ENCODE assay signal across 9 mouse cellular contexts in genomic region chr11:98945605-98945977, GRCm38 (mm10). TPM values are rescaled to one million over a fixed set of nuclear protein-coding genes. Genes with fewer than 3 reads are reported as not detected.
A peak's percentile ranks its signal among the peaks of the same experiment; 100 is the strongest.
DNase-seq lines count a peak whose midpoint lies in the region; ATAC-seq lines count a peak whose summit lies in the region.
"Had no signal": no experiment of that assay in that cellular context is flagged by ENCODE, and none has a peak within 500 bp of the region (broad histone marks: within the 10 kb centered on the region; RNA-seq: fewer than 3 reads in every experiment).

No protein-coding gene starts in this region.

- H3K36me3 ChIP-seq in intestine, embryonic 14.5 days (ENCODE audit: control insufficient read depth, insufficient read depth, low read length): peaks cover 4% of the 10 kb centered on the region; the same call in 1 of the 2 replicates
- H3K36me3 ChIP-seq in intestine, embryonic 15.5 days: peaks cover 4% of the 10 kb centered on the region; the same call in 1 of the 2 replicates
- H3K36me3 ChIP-seq in intestine, embryonic 16.5 days (ENCODE audit: control insufficient read depth, insufficient read depth, low read length): peaks cover 4% of the 10 kb centered on the region; the same call in 1 of the 2 replicates
- no peaks in the 10 kb centered on the region for H3K36me3 ChIP-seq in liver, embryonic 15.5 days (replicated peaks)

- intact Hi-C loops in gastrocnemius, postnatal 36 days (cut with DNase I): no loop called here

- no peak overlapping the region for H3K9ac ChIP-seq in intestine, embryonic 14.5 days (ENCODE audit: low read length)
- H3K9ac ChIP-seq in intestine, embryonic 15.5 days: no peak overlapping the region
- H3K9ac ChIP-seq in intestine, embryonic 16.5 days (ENCODE audit: low read depth, low read length): 0 out of 2 replicates have a peak overlapping the region, but pooled peaks have one; percentile 25
- H3K9ac ChIP-seq in liver, embryonic 15.5 days: no peak overlapping the region

- no peak overlapping the region for H3K4me2 ChIP-seq in intestine, embryonic 14.5 days (ENCODE audit: low read length)
- H3K4me2 ChIP-seq in intestine, embryonic 15.5 days (replicated peaks): no peak overlapping the region
- no peak overlapping the region for H3K4me2 ChIP-seq in intestine, embryonic 16.5 days (ENCODE audit: low read depth, low read length)
- H3K4me2 ChIP-seq in liver, embryonic 15.5 days: no peak overlapping the region

- no peak overlapping the region for H3K4me3 ChIP-seq in intestine, embryonic 14.5 days (ENCODE audit: low read depth, low read length)
- no peak overlapping the region for H3K4me3 ChIP-seq in intestine, embryonic 15.5 days (replicated peaks)
- H3K4me3 ChIP-seq in intestine, embryonic 16.5 days (ENCODE audit: low read length): no peak overlapping the region
- H3K4me3 ChIP-seq in liver, embryonic 15.5 days (replicated peaks): no peak overlapping the region

- peaks cover 66% of the 10 kb centered on the region for H3K4me1 ChIP-seq in intestine, embryonic 14.5 days (replicated peaks; ENCODE audit: control insufficient read depth, insufficient read depth, low read length)
- peaks cover 82% of the 10 kb centered on the region for H3K4me1 ChIP-seq in intestine, embryonic 15.5 days (replicated peaks)
- H3K4me1 ChIP-seq in intestine, embryonic 16.5 days (ENCODE audit: control insufficient read depth, insufficient read depth, low read length): peaks cover 81% of the 10 kb centered on the region
- H3K4me1 ChIP-seq in liver, embryonic 15.5 days (replicated peaks): peaks cover 95% of the 10 kb centered on the region

- peak overlapping the region; percentile 93; the same call in 1 of the 2 replicates for H3K27ac ChIP-seq in intestine, embryonic 14.5 days (ENCODE audit: low read depth)
- H3K27ac ChIP-seq in intestine, embryonic 15.5 days: no peak overlapping the region
- H3K27ac ChIP-seq in intestine, embryonic 16.5 days (ENCODE audit: low read length): no peak overlapping the region
- peak overlapping the region; percentile 65 for H3K27ac ChIP-seq in liver, embryonic 15.5 days (replicated peaks)

- H3K27me3 ChIP-seq in intestine, embryonic 14.5 days (replicated peaks; ENCODE audit: control insufficient read depth, insufficient read depth, low read length): no peaks in the 10 kb centered on the region
- H3K27me3 ChIP-seq in intestine, embryonic 15.5 days (replicated peaks): no peaks in the 10 kb centered on the region
- H3K27me3 ChIP-seq in intestine, embryonic 16.5 days (replicated peaks; ENCODE audit: control insufficient read depth, insufficient read depth, low read length): no peaks in the 10 kb centered on the region
- H3K27me3 ChIP-seq in liver, embryonic 15.5 days: peaks cover 5% of the 10 kb centered on the region

- 42% methylated on average over 3 of the region's 3 CpGs for WGBS in intestine, embryonic 14.5 days
- 55% methylated on average over 3 of the region's 3 CpGs for WGBS in intestine, embryonic 15.5 days
- WGBS in intestine, embryonic 16.5 days: 47% methylated on average over 3 of the region's 3 CpGs
- WGBS in liver, embryonic 15.5 days (ENCODE audit: insufficient replicate concordance): 66% methylated on average over 3 of the region's 3 CpGs

- ATAC-seq in intestine, embryonic 14.5 days (replicated peaks; ENCODE audit: low FRiP score, low TSS enrichment, low read depth): no peak
- no peak for ATAC-seq in intestine, embryonic 15.5 days
- ATAC-seq in intestine, embryonic 16.5 days: no peak
- ATAC-seq in liver, embryonic 15.5 days (ENCODE audit: insufficient read depth): no peak

- no peak for DNase-seq in intestine, embryonic 14.5 days (ENCODE audit: low spot score)
- DNase-seq in adrenal gland, postnatal 25 days: peak; percentile 80
- no peak for DNase-seq in cerebellum, postnatal 36 days
- no peak for DNase-seq in frontal cortex, postnatal 25 days (ENCODE audit: low spot score in 2 of 2)
- DNase-seq in gastrocnemius, postnatal 36 days: no peak
- DNase-seq: cerebellum, adult 2 months had no signal

- no peaks in the 10 kb centered on the region for H3K9me3 ChIP-seq in intestine, embryonic 14.5 days (ENCODE audit: control insufficient read depth, low read length)
- H3K9me3 ChIP-seq in intestine, embryonic 15.5 days: no peaks in the 10 kb centered on the region
- H3K9me3 ChIP-seq in intestine, embryonic 16.5 days (ENCODE audit: control insufficient read depth, low read length): no peaks in the 10 kb centered on the region
- no peaks in the 10 kb centered on the region for H3K9me3 ChIP-seq in liver, embryonic 15.5 days (replicated peaks)

RNA-seq across cellular contexts. Expression of gene Rara, which starts 18.0 kb away (rescaled TPM):
- polyA plus RNA-seq in intestine, embryonic 14.5 days (2014; fragmentation: Nextera tagmentation; extraction: Ambion mirVana): 42.4 and 43.6 TPM in 2 replicates
- polyA plus RNA-seq in intestine, embryonic 15.5 days (2015; fragmentation: Nextera tagmentation; extraction: Ambion mirVana): 30.7 and 31.5 TPM in 2 replicates
- total RNA-seq in adrenal gland, postnatal 25 days (2021): 21.8 and 27.7 TPM in 2 replicates
- polyA plus RNA-seq in intestine, embryonic 16.5 days (2015; fragmentation: Nextera tagmentation; extraction: Ambion mirVana): 28.2 and 31.2 TPM in 2 replicates
- 4.4 and 4.5 TPM in 2 replicates for polyA plus RNA-seq in liver, embryonic 15.5 days (2015; fragmentation: Nextera tagmentation; extraction: Ambion mirVana)
- total RNA-seq in gastrocnemius, postnatal 36 days (2021): 10 to 100 TPM in 1 of 2 experiments, 1 to 10 TPM in 1; 8.7 to 13.2 TPM

RNA-seq across cellular contexts. Expression of gene Gjd3, which starts 37.2 kb away (rescaled TPM):
- polyA plus RNA-seq in intestine, embryonic 14.5 days (2014; fragmentation: Nextera tagmentation; extraction: Ambion mirVana): 0.22 TPM in 1 of 2 replicates, not detected in the other
- 0.20 and 0.35 TPM in 2 replicates for polyA plus RNA-seq in intestine, embryonic 15.5 days (2015; fragmentation: Nextera tagmentation; extraction: Ambion mirVana)
- not detected in 2 replicates for total RNA-seq in adrenal gland, postnatal 25 days (2021)
- polyA plus RNA-seq in intestine, embryonic 16.5 days (2015; fragmentation: Nextera tagmentation; extraction: Ambion mirVana): 0.17 TPM in 1 of 2 replicates, not detected in the other
- polyA plus RNA-seq in liver, embryonic 15.5 days (2015; fragmentation: Nextera tagmentation; extraction: Ambion mirVana): not detected in 2 replicates
- not detected for total RNA-seq in gastrocnemius, postnatal 36 days (2021)

RNA-seq across cellular contexts. Expression of gene Cdc6, which starts 38.0 kb away (rescaled TPM):
- polyA plus RNA-seq in intestine, embryonic 14.5 days (2014; fragmentation: Nextera tagmentation; extraction: Ambion mirVana): 32.5 and 32.9 TPM in 2 replicates
- polyA plus RNA-seq in intestine, embryonic 15.5 days (2015; fragmentation: Nextera tagmentation; extraction: Ambion mirVana): 24.0 and 26.7 TPM in 2 replicates
- 1.7 and 4.3 TPM in 2 replicates for total RNA-seq in adrenal gland, postnatal 25 days (2021)
- polyA plus RNA-seq in intestine, embryonic 16.5 days (2015; fragmentation: Nextera tagmentation; extraction: Ambion mirVana): 18.9 and 23.0 TPM in 2 replicates
- polyA plus RNA-seq in liver, embryonic 15.5 days (2015; fragmentation: Nextera tagmentation; extraction: Ambion mirVana): 54.6 and 58.0 TPM in 2 replicates
- total RNA-seq in gastrocnemius, postnatal 36 days (2021): under 1 TPM; 0.20 to 0.64 TPM

Comparison
In these comparisons a context has a peak if more than half of its experiments do, and no peak if none do; other contexts are left out.
1. H3K27ac ChIP-seq: peak in intestine, embryonic 14.5 days (single experiment) and liver, embryonic 15.5 days (single experiment); none in intestine, embryonic 15.5 days (single experiment) and intestine, embryonic 16.5 days (single experiment).